Mouse (Mus musculus) MEL (cell line): Measurements from ENCODE around the gene Polk.

Experiments
- BHLHE40 ChIP-seq: IDR thresholded peaks from 2 replicates; pipeline ENCODE4 v1.6.1; 2012; ENCODE audit warnings: low read depth, mild to moderate bottlenecking, inconsistent platforms, low read length, improper control_type of control experiment, borderline replicate concordance
- CTCF ChIP-seq, 3 experiments: IDR thresholded peaks in 2 of 3; conservative IDR thresholded peaks in 1 of 3; 2 replicates each; pipeline ENCODE4 v1.5.1; 2011 to 2012; ENCODE audit warnings: low read length in 3 of 3, low read depth in 2 of 3, mild to moderate bottlenecking in 2 of 3, improper control_type of control experiment in 1 of 3, inconsistent platforms in 1 of 3, mixed read lengths in 1 of 3, moderate library complexity in 1 of 3; ENCODE audit not compliant: control insufficient read depth in 1 of 3, insufficient read depth in 1 of 3, poor library complexity in 1 of 3, severe bottlenecking in 1 of 3
- EP300 ChIP-seq, 2 experiments: IDR thresholded peaks; 2 replicates each; pipeline ENCODE4 v1.6.1; 2011; ENCODE audit warnings: improper control_type of control experiment in 2 of 2, low read length in 2 of 2, low read depth in 1 of 2, mild to moderate bottlenecking in 1 of 2
- POLR2A ChIP-seq, 2 experiments: IDR thresholded peaks; 2 replicates each; pipeline ENCODE4 v1.6.1; 2011 to 2012; ENCODE audit warnings: low read length in 2 of 2, mild to moderate bottlenecking in 2 of 2, control low read depth in 1 of 2, improper control_type of control experiment in 1 of 2, low read depth in 1 of 2, moderate library complexity in 1 of 2; ENCODE audit not compliant: control insufficient read depth in 1 of 2, insufficient read depth in 1 of 2, poor library complexity in 1 of 2
- POLR2AphosphoS5 ChIP-seq: IDR thresholded peaks from 2 replicates; pipeline ENCODE4 v1.6.1; 2012; ENCODE audit warnings: low read depth, borderline replicate concordance, mild to moderate bottlenecking, inconsistent platforms, low read length, moderate library complexity, mixed read lengths

DNA sequence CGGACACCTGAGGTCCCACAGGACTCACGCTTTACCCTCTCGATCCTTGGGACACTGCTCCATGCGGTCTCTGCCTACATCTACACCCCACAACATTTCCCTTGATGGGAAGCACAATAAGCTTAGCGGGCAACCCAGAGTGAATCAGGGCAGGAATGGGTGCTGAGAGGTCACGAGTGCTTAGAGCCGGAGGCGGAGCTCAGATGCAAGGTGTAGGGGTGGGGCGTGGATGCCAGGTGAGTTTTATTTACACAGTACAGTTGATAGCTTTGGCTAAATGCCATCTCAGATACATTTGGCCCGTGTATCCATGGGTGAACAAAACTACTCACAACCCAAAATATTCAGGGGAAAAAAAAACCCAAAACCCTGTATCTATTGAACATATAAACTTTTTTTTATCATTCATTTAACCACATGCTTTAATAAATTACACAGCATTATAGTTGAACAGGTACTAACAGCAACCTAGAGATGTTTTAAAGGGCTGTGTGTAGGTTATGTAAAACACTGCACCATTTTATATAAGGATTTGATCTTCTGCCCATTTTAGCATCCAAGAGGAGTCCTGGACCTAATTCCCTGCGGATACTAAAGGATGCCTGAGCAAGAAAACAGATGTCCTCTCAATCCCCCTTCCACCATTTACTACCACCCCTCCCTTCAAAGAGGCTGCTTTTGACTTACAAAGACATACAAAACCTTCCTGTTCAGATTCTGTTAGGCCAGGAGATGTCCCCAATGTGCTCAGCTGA is 90.8 kb downstream of the Polk start:
- TF ChIP-seq POLR2A (IDR thresholded peaks at IDR 0.05; ENCODE audit: control insufficient read depth in 1 of 2, insufficient read depth in 1 of 2, low read depth in 1 of 2, low read length in 2 of 2, poor library complexity in 1 of 2), result no peak
- no peak for TF ChIP-seq POLR2AphosphoS5
- no peak for TF ChIP-seq CTCF (IDR thresholded peaks at IDR 0.05 in 2 of 3, conservative IDR thresholded peaks at IDR 0.05 in 1 of 3; ENCODE audit: control insufficient read depth in 1 of 3, insufficient read depth in 1 of 3, low read depth in 2 of 3, low read length in 3 of 3, poor library complexity in 1 of 3, severe bottlenecking in 1 of 3)
- TF ChIP-seq BHLHE40, result no peak
- no peak for TF ChIP-seq EP300 (IDR thresholded peaks at IDR 0.05; ENCODE audit: low read depth in 1 of 2, low read length in 2 of 2)
